Mouse (Mus musculus) liver, postnatal 0 days (tissue): ENCODE measurements around the gene Gak. TPM values are rescaled to one million over a fixed set of nuclear protein-coding genes. Genes with fewer than 3 reads are reported as not detected.

Source experiments
- ATAC-seq: fragments of 200-750 bp; cut with Nextera tagmentation; 2 replicates; pipeline ENCODE4 v1.8.0; 2017; ENCODE audit warnings: mild to moderate bottlenecking, moderate library complexity
- DNase-seq: peaks from one replicate; pipeline ENCODE4 v3.0.0-alpha.2; 2016
- H3K27ac ChIP-seq: fragments of 300-500 bp; sonication (generic); 2 replicates; pipeline ENCODE4 v1.5.1; 2014; ENCODE audit warnings: antibody characterized with exemption, moderate library complexity, mild to moderate bottlenecking, low read depth
- H3K27me3 ChIP-seq: fragments of 300-500 bp; sonication (generic); 2 replicates; pipeline ENCODE4 v1.6.1; 2014; ENCODE audit warnings: low read length, control low read depth, mixed read lengths; ENCODE audit not compliant: insufficient read depth
- H3K36me3 ChIP-seq: fragments of 300-500 bp; sonication (generic); replicated peaks from 2 replicates; pipeline ENCODE4 v1.6.1; 2014; ENCODE audit warnings: mild to moderate bottlenecking, control low read depth, low read length, moderate library complexity, mixed read lengths; ENCODE audit not compliant: insufficient read depth
- H3K4me1 ChIP-seq: fragments of 300-500 bp; sonication (generic); 2 replicates; pipeline ENCODE4 v1.6.1; 2014; ENCODE audit warnings: antibody characterized with exemption, mild to moderate bottlenecking, control low read depth; ENCODE audit not compliant: insufficient read depth
- H3K4me2 ChIP-seq: fragments of 300-500 bp; sonication (generic); 2 replicates; pipeline ENCODE4 v1.6.1; 2014; ENCODE audit warnings: low read depth, mild to moderate bottlenecking, low read length, moderate library complexity, mixed read lengths
- H3K4me3 ChIP-seq: fragments of 300-500 bp; sonication (generic); 2 replicates; pipeline ENCODE4 v1.5.1; 2014; ENCODE audit warnings: low read depth, low read length
- H3K9ac ChIP-seq: fragments of 300-500 bp; sonication (generic); replicated peaks from 2 replicates; pipeline ENCODE4 v1.6.1; 2014; ENCODE audit warnings: mild to moderate bottlenecking, moderate library complexity
- H3K9me3 ChIP-seq: fragments of 300-500 bp; sonication (generic); 2 replicates; pipeline ENCODE4 v1.6.1; 2016; ENCODE audit warnings: mild to moderate bottlenecking, control low read depth, low read length, mixed read lengths
- CTCF ChIP-seq: sonication (generic); IDR thresholded peaks from 2 replicates; pipeline ENCODE4 v1.5.1; 2016; ENCODE audit warnings: antibody characterized with exemption, low read depth
- EP300 ChIP-seq: IDR thresholded peaks from 2 replicates; pipeline ENCODE4 v1.6.1; 2016; ENCODE audit warnings: antibody characterized with exemption, low read depth, mild to moderate bottlenecking
- WGBS: fragments of 180-500 bp; shearing (Covaris S2); extraction: QIAGEN DNeasy Blood & Tissue Kit; methylation state at CpG from one replicate; pipeline ENCODE4 v1.1.7; 2014; ENCODE audit not compliant: insufficient replicate concordance; 5-methylcytosine and 5-hydroxymethylcytosine counted together
- polyA plus RNA-seq: library from polyadenylated mRNA; unstranded; fragments of >200 nt; fragmentation: Nextera tagmentation; extraction: Ambion mirVana; gene quantifications from 2 replicates; pipeline ENCODE4 v1.2.1, GENCODE M21; 2015

The Gak gene
- polyA plus RNA-seq, 1 experiment from 2014 or later: 17.5 TPM

DNA sequence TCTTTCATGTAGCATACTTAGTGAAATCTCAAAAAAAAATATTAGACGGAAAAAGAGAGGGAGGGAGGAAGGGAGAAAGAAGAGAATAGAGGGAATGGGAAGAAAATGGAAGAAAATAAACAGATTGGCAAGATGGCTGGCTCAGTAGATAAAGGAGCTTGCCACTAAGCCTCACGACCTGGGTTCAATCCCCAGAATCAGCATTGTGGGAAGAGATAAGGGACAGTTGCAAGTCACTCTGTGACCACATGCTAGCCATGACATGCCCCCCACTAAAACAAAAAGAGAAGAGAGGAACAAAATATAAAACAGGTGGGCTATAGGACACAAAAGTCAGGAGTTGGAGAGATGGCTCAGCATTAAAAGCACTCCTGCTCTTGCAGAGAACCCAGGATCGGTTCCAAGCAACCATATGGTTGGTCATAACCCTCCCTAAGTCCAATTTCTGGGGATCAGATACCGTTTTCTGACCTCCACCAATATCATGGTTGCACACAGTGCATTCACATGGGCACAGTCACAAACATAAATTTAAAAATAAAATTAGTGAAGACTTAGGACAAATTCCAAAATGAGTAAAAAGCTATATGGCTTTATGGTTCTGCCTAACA, 3.4 kb downstream of the Gak start:
- H3K36me3 ChIP-seq: peaks cover 30% of the 10 kb centered on the region
- ATAC-seq (no peak), DNase-seq (no peak)
- H3K4me3 ChIP-seq: no peak overlapping the region
- H3K9ac ChIP-seq: no peak overlapping the region
- no peak overlapping the region for H3K4me2 ChIP-seq
- TF ChIP-seq CTCF (no peak), EP300 (peak; percentile 9; the same call in 1 of the 2 replicates)
- H3K4me1 ChIP-seq: peaks cover 22% of the 10 kb centered on the region
- H3K27ac ChIP-seq: no peak overlapping the region
- H3K27me3 ChIP-seq: no peaks in the 10 kb centered on the region
- 60% methylated on average over 4 of the region's 4 CpGs for WGBS
- no peaks in the 10 kb centered on the region for H3K9me3 ChIP-seq

DNA sequence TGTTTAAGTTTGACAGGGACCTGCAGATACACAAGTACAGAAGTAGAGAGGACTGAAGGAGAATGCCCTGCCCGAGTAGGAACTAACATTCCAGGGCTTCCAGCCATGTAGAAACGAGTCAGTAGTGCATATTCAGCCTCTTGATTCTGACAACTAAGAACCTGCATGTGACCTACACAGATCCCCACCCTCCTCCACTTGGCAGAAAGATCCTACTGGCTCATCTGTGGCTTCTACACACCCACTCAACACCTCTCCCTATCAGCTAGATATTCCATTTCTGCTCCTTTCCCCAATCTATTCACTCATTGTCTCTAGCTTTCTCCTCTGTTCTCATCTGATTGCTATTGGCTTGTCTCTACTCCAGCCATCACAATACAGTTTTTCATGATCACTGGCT, 7.7 kb downstream of the Gak start:
- Histone ChIP-seq H3K27me3 (no peaks in the 10 kb centered on the region), H3K4me3 (no peak overlapping the region), H3K36me3 (peaks cover 52% of the 10 kb centered on the region), H3K9ac (no peak overlapping the region), H3K4me2 (no peak overlapping the region), H3K9me3 (no peaks in the 10 kb centered on the region), H3K27ac (no peak overlapping the region), H3K4me1 (no peaks in the 10 kb centered on the region)
- WGBS: 66% methylated on average over 2 of the region's 2 CpGs
- ATAC-seq: no peak
- TF ChIP-seq EP300: no peak
- TF ChIP-seq CTCF: no peak
- DNase-seq: no peak

DNA sequence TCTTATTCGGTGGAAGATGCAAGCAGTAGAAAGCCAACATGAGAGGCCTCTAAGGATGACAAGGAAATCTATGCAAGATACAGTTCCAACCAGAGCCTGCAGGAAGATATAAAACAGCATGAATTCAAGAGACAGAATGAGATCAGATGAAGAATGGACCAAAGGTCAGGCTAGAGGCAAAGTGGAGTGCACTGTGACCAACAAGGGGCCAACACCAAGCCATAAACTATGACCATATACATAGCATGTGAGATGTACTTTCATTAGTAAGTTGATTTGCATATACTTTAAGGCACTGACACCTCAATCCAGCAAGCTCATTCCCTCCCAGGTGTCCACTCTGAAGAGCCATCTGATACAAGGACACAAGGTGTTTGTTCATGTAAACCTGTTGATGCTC, 19.1 kb downstream of the Gak start:
- TF ChIP-seq CTCF (no peak), EP300 (no peak)
- no peak for ATAC-seq
- DNase-seq: no peak

DNA sequence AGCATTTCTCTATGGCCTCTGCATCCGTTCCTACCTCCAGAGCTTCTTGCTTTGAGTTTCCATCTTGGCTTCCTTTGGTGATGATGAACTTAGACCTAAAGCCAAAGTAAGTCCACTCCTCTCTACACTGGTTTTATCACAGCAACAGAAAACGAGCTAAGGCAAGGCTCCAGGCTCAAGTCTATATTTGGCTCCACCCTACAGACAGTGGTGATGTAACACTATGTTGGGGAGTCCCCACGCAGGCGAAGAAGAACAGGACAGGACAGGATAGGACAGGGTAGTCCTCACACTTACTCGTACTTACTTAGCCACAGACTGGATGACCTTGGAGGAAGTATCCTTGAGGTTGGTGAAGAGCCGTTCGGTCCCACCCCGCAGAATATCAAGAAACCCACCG, 27.0 kb downstream of the Gak start:
- no peak overlapping the region for H3K4me2 ChIP-seq
- WGBS: 82% methylated on average over 9 of the region's 9 CpGs
- TF ChIP-seq CTCF: no peak
- TF ChIP-seq EP300: no peak
- ATAC-seq (no peak), DNase-seq (no peak)
- H3K4me1 ChIP-seq: no peaks in the 10 kb centered on the region
- no peaks in the 10 kb centered on the region for H3K27me3 ChIP-seq
- no peaks in the 10 kb centered on the region for H3K9me3 ChIP-seq
- H3K9ac ChIP-seq: no peak overlapping the region
- H3K4me3 ChIP-seq: no peak overlapping the region
- no peak overlapping the region for H3K27ac ChIP-seq
- peaks cover 97% of the 10 kb centered on the region for H3K36me3 ChIP-seq

More for the DNA sequence above, 19.1 kb downstream of the Gak start:
- Histone ChIP-seq H3K36me3 (peaks cover 93% of the 10 kb centered on the region), H3K4me2 (no peak overlapping the region), H3K4me1 (no peaks in the 10 kb centered on the region), H3K9me3 (no peaks in the 10 kb centered on the region), H3K4me3 (no peak overlapping the region), H3K27ac (no peak overlapping the region), H3K9ac (no peak overlapping the region), H3K27me3 (no peaks in the 10 kb centered on the region)
- 84% methylated on average over 1 of the region's 1 CpGs for WGBS

DNA sequence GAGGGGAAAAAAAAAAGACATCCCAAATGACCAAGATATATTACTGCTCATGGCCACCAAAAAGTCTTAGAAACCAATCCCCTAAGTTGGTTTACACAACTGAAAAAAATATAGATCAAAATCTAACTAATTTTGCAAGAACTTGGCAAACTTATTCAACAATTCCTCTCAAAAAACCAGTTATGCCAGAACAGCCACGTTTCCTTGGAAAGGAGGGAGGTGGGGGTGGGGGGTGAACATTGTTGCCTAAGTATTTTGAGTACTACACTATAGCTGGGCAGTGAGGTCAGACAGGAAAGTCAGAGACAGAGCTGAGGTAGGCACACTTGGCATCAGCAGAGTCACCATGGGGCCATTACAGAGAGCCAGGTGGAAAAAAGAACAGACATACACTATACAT, 29.6 kb downstream of the Gak start:
- Histone ChIP-seq H3K9ac (no peak overlapping the region), H3K4me3 (no peak overlapping the region), H3K4me2 (no peak overlapping the region), H3K4me1 (no peaks in the 10 kb centered on the region), H3K36me3 (peaks cover 97% of the 10 kb centered on the region), H3K9me3 (no peaks in the 10 kb centered on the region), H3K27ac (no peak overlapping the region), H3K27me3 (no peaks in the 10 kb centered on the region)
- WGBS: 83% methylated on average over 1 of the region's 1 CpGs
- no peak for TF ChIP-seq EP300
- no peak for TF ChIP-seq CTCF
- DNase-seq (no peak), ATAC-seq (no peak)

DNA sequence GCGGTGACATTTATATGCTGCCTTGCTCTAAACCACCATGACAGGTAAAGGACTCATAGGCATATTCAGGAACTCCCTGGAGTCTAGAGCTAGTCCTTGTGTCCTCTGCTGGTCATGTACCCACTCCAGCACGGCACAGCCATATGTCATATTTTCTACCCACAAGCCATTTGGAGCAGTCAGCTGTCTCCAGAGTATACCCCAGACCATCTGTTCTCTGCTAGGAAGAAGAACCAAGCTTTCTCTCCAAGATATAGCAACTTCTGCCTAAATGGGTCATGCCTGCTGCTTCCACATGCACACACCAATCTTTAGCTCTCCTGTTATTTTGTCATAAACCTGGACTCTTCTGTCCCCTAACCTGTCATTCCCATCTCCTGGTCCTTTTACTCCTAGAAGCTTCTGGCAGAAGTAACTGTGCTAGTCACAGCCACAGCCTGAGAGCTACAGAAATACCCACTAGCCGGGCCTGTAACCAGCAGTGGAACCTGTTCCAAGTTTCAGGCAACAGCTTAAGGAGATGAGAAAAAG, 48.1 kb downstream of the Gak start:
- WGBS: 87% methylated on average over 3 of the region's 3 CpGs

More for the DNA sequence above, 48.1 kb downstream of the Gak start:
- Histone ChIP-seq H3K27me3 (no peaks in the 10 kb centered on the region), H3K4me2 (no peak overlapping the region), H3K9me3 (no peaks in the 10 kb centered on the region), H3K4me1 (no peaks in the 10 kb centered on the region), H3K4me3 (no peak overlapping the region), H3K27ac (no peak overlapping the region), H3K9ac (no peak overlapping the region), H3K36me3 (peaks cover 73% of the 10 kb centered on the region)
- DNase-seq: no peak
- TF ChIP-seq CTCF (no peak), EP300 (no peak)
- ATAC-seq: no peak
